Mouse (Mus musculus) inflammation-experienced regulatory T-cells, adult 6 months (primary cell): ENCODE results near the gene Celf2. TPM values are rescaled to one million over a fixed set of nuclear protein-coding genes. Genes with fewer than 3 reads are reported as not detected.

Source experiments
- ATAC-seq: one replicate; pipeline ENCODE4 v1.8.0; 2017
- polyA plus RNA-seq, 3 experiments: library from polyadenylated mRNA; unstranded; fragments of 100-300 nt; shearing (Covaris generic); gene quantifications; one replicate each; pipeline ENCODE4 v1.2.1; 2017

Celf2 gene
- polyA plus RNA-seq, 3 experiments from 2014 or later = 179 to 241 (median 217) TPM

DNA sequence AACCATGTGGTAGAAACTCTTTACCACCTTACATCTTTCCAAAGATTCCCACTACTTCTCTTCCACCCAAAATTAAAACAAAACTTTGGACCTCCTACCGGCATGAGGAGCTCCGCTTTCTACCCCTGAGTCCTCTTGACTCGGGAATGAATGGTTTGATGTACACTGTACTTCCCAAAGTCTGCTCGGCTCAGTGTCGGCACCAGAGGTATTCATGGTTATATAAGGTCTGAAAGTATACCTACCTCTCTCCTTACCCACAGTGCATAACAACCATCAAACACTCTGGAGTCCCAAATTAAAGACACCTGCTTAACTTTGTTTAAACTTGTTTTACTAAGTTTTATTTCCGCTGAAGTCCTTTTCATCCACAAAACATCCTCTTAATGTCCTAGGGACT lies 679.3 kb downstream of the Celf2 start:
- ATAC-seq = no peak

DNA sequence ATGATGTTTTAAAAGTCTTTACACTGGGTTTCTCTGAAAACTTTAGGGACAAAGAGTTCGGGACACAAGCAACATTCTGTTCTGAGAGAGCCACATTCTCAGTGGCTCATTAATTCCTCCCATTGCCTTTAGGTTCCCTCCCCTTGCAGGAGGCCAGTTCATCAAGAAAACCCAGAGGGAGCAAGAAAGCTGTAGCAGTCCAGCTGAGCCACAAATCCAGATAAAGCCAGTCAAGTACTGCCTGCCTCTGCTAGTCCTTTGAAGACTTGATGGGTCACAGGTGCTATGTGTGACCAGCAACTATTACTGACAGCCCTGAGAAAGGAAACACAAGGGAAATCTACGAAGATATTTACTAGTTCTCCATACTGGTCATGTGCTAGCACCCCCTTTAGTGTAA lies 681.8 kb downstream of the Celf2 start:
- ATAC-seq = no peak

DNA sequence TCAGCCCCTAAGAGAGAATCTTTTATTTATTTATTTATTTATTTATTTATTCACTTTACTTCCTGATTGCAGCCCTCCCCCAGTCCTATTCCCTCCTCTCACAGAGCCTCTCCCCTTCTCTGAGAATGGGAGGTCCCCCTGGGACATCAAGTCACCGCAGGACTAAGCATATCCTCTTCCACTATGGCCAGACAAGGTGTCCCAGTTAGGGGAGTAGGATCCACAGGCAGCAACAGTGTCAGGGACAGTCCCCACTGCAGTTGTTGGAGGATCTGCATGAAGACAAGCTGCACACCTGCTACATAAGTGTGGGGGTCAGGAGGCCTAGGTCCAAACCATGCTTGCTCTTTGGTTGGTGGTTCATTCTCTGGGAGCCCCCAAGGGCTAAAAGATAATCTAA lies 686.3 kb downstream of the Celf2 start:
- ATAC-seq = no peak

DNA sequence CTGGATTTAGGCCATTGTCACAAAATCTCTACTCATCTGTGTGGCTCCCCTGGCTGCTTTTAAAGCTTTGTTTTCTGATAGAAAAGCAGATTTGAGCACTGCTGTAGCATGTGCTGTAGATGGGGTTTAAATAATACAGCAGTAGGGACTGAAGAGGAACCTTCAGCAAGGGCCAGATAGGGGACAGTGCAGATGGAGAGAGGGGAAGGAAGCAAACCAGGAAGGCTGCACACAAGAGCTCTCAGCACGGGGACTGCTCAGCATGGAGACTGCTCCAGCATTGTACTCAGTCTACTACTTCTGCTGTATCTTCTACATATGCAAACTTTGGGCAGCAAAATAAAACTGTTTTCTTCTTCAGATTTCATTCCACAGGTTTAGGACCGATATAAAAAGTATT lies 687.8 kb downstream of the Celf2 start:
- no peak for ATAC-seq

DNA sequence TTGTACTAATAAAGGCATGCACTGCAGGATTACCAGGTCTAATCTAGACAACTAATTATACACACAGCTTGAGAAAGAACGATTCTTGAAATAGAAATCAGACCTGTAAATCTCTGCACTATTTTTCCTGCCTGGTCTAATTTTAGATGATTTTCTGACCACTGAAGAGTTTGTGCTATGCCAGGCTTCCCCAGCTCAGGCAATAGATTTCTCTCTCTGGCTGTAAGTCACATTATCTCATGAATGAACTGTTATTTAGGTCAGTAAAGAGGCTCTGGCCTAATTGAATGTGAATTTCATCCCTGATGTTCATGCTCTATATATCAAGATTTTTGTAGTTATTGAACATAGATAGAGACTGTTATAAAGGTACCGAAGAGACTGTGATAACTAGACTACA lies 694.1 kb downstream of the Celf2 start:
- ATAC-seq = no peak

DNA sequence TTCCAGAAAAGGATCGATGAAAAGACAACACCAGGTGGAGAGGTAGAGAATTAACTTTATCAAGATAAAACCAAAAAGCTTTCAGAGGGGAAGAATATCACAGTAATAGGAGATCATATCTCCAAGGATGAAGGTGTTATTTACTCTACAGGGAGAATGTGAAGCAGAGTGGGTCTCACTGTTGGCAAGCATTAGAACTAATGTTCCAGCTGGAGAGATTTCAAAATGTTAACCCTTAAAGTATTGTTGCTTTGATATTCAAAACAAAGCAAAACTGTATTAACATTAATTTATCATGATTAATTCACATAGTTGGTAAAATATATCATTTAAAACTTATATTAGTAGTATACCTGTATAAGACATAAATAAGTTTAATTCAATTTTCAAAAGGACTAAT lies 700.6 kb downstream of the Celf2 start:
- ATAC-seq = no peak

DNA sequence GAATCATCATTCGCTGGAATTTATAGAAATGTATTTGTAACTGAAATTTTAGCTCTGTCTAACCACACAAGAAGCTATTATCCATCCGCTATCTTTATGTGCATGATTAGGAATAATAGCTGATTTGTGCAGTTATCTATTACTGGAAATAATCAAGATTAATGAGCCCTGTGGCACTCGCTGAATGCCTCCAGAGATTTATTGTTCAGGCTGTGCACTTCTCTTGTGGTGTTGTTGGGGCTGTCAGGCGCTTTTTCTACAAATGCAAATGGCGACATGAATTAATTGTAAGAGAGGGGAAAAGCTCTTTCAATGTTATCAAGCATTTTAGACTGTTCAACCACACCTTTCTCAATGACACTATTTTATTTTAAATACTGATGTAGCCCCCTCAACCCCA lies 712.6 kb downstream of the Celf2 start:
- no peak for ATAC-seq

DNA sequence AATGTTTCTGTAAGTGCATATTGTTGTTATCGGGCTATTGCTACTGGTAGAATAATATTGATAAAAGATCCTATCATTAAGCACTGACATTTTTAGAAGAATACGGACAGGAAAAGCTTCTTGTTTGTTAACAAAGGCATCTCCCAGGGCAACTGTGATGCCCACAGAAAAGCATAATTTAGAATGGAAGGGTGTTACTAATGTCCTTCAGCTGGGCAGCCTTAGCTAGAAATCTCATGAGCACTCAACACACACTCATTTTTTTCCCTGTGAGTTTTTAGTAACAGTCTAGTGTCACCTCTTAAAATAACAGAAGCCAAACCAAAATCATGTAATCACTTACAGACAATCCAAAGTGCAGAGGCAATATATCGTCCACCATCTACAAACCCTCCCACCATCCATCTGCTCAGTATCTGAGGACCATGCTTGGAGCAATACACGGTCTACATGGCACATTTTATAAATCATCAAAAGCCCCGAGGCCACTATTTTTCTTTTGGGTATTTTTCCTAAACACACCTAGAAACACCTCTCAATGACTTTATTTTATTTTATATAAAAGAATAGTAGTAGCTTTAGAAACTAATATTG lies 713.3 kb downstream of the Celf2 start:
- ATAC-seq = no peak

DNA sequence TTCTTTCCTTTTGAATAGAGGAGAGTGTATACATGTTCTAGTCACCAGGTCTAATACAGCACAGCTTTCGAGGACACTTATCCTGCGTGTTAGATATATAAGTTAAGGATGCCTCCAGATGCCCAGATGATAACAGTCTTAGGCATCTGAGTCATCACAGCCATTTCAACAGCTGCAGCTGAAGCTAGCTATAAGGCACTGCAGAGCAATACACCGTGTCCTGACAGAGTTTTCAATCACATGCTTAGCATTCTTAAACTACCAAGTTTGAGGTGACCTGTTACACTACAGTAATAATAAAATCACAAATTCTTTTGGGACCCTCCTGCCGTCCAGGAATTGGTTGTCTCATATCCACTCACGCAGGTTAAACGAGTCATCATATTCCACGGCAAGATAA lies 714.5 kb downstream of the Celf2 start:
- no peak for ATAC-seq

DNA sequence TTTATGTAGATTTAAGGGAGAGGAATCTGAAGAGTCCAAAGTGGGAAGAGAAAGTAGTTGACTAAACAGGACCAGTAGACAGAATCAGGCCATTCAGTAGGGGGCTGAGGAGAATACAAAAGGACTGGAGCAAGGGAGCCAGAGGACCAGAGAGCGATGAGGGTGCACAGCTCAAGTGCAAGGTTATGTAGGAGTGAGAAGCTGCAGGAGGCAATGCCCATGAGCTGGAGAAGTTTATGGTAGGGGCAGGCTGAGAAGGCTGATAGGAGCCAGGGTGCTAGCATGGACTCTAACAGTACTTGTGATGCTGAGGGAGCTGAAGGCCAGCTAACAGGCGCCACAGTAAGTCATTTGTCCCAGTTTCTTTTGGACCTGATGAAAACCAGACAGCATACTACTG lies 718.5 kb downstream of the Celf2 start:
- ATAC-seq = no peak

DNA sequence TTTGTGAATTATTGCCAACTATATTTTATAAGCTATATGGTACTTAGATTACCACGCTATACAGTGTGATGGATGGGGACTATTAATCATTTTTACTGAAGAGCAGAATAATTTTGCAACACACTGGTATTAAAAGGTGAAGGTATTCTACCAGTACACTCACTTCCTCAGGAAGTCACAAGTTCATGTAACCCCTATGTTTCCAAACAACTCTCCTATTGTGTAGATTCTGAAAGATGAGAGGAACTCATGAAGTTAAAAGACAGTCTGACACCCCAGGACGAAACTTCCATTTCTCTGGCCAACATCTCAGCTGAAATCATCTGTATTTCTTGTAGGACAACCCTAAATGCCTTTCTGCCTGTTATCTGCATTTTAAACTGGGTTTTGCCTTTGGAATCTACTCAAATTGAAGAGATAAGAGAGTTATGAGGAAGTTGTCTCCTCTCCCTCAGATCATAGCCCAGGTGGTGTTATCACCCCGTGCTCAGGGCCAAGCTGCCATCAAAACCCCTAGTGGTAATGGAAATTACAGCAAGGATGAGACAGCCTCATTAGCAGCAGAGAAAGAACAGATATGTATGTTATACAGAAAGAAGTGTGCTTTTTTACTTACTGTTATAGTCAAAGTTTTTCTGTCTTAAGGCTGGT lies 722.7 kb downstream of the Celf2 start:
- peak; percentile 86 for ATAC-seq

DNA sequence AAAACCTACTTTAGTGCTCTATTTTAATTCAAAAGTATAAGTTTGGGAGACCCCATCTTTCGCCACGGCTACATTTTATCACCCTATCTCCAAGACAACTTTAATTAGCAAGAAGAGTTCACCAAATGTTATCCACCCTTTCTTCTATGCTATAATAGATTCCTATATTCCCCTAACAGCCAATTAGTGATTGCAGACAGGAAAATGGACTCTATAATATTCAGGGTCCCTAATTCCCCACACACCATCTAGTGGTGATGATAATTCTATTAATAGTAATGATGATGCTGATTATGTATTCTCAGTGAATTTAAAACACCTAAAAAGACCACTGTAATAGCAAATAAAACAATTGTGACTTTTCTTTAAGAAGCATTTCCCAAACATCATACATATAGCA lies 739.1 kb downstream of the Celf2 start:
- ATAC-seq = no peak

DNA sequence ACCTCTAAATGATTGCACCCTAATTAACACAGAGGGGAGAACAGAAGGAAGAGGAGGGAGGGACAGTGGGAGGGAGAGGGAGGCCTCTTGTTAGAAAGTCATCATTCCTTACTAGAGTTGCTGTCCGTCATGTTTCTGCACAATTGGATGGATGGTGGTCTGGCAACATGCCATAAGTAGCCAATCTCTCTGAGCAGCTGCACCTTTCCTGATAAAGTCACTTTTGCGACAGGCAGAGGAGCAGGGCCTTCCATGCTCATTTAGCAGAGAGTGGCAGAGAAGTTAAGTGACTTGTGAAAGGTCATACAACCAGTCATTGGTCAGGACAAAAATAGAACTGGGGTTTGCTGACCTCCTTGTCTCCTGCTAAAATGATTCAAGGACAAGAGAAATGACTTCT lies 747.0 kb downstream of the Celf2 start:
- no peak for ATAC-seq

DNA sequence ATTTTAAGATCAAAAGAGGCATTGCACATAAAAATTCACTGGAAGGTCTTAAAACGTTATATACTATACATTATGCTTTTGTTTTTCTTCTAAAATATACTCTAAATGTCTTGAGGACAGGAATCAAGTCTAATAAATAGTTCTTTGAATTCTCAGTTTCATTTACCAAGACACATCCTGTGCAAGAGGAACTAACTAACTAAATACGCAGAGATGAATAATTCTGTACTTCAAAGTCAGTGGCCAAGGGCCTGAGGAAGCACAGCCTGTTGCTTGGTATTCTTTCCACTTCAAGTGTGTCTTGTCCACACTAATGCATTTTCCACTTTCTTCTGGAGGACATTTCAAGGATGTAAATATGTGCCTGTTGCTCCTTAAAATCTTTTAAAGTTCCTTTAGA lies 766.2 kb downstream of the Celf2 start:
- ATAC-seq = peak; percentile 58

DNA sequence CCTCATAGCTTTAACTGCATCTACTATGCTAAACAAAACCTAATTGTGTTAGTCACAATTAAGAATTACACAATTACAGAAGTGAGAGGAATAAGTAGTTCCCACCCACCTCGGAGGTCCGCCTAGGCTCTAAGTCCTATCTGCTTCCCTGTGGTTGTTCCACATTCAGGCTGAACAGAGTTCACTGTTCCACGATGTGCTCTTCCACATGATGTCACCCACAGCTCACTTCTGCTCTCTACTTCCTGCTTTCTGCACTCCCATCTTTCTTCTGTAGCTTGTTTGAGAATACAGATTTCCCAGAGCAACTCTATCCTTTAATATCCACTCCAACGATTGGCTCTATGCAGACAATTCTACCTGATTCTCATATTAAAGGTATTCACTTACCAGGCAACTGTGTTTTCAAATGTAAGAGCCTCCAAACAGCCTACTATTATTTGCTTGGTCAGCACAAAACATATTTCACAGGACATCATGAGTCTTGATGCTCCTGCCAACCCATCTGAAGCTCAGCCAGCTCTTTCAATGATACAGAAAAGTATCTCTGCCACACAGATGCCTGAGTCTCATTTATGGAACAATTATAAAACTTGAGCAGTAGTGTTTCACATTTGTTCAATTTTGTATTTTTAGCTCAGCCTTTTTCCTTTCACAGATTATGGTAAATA lies 769.2 kb downstream of the Celf2 start:
- no peak for ATAC-seq

DNA sequence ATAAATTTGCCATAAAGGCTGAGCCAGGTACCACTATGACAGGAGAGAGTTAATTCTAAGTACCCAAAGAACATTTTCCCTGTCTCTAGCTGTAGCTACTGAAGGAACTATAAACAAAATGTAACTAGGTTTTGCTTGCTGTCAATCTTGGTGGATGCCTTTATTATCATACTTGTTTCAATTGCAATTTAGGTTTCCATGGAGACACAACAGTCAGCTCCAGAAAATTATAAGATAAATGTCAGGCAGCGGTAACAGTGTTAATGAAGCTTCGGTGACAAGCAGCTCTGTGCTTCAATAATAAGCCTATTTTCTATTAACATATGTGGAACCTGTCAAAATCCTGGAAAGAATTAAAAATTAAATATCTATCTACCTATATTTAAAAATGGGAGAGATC lies 777.3 kb downstream of the Celf2 start:
- ATAC-seq = no peak

DNA sequence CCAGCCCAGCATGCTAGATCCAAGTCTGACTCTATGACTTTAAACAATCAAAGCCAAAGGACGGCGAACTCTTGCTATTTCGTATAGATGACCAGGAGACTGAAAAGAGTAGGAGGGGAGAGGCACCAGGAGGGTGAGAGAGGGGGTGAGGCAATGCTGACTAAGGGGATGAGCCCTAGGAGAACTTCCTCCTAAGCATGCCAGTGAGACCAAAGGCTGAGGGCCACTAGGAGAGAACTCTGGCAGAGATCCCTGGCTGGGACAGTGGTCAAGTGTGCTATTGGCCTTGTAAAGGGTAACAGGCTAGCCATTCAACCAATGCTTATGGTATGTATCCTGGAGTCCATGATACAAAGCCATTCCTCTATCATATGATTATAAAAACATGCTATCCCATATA lies 778.5 kb downstream of the Celf2 start:
- ATAC-seq = no peak

DNA sequence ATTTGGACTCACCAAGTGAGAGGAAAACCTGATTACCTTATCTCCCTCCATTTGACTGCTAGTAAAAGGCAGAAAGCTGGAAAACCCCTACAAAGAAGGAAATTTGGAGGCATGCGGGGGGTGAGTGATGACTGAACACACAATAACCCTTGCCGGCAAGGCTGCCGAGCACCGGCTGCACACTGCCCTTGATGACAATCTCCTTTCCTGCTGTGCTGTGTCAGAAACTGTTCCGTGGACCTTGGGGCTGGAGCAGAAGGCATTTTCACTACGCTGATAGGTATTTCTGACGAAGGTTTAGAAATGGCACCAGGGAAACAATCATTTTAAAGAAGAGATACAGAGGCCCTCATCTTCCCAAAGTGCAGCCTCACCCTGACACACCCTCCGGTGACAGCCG lies 779.4 kb downstream of the Celf2 start:
- peak; percentile 39 for ATAC-seq

DNA sequence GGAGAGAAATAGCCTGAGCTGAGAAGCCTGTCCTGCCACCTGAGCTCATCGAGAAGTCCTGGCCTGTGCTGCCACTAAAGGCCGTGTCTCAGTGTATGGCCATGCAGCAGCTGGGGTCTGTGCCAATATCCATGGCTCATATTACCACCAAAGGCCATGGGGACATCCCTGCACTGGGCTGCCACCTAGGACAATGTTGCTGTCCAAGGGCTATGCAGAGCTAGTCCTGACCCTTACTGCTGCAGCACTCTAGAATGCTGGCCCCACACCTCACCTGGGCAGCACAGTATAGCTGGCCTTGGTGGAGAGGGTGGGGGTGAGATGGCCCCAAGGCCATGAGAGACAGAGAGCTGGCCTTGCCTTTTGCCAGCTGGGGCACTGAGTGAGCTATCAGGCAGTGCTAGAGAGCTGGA lies 780.5 kb downstream of the Celf2 start:
- ATAC-seq = no peak

DNA sequence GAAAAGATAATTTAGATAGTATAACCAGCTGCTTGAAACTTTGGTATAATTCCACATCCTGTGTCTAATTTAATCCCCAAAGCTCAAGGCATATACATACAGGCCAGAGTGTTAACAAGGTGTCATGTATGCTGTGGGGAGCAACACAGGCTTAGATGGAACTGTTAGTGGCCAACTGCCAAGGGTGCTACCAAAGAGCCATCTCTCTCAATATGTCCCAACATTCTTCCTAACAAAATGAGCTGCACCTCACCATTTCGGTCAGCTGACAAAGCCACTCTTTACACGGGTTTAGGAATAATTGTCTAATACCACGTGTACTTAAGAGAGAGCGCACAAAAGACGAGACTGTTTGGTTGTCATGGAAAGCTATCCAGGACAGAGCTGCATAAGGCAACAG lies 782.0 kb downstream of the Celf2 start:
- no peak for ATAC-seq

DNA sequence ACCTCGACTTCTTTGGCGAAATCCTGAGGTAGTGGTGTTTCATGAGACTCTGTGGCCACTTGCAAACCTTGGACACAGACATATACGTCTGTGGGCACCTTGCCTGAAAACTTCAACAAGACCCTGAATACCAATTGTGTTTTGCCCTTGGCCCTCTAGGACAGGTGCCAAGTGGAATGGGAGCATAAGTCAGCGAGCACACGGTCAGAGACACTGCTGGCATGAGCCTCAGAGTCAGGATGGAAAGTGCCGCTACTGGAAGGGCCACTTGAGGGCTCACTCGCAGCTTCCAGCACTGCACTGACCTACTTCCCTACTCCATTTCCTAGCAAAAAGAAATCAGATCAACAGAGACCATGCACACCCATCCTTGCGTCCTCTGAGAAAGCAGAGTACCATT lies 783.3 kb downstream of the Celf2 start:
- ATAC-seq = no peak

DNA sequence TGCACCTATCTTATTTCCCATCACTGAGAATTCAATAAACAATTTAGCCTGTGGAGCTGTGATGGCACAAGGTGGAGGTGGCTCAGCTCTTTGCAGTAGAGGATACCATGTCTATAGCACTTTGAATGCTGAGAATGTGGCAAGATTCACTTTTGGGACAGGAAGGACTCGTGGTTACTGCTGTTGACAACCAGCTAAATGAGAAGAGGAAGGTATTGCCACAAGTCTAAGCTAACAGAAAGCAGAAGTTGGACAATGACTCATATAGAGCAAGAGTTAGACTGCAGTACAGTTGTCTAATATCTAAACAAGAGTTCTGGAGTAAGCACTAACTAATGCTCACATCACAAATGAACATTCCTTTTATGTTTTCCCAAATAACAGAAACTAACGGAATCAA lies 785.8 kb downstream of the Celf2 start:
- peak; percentile 73 for ATAC-seq

DNA sequence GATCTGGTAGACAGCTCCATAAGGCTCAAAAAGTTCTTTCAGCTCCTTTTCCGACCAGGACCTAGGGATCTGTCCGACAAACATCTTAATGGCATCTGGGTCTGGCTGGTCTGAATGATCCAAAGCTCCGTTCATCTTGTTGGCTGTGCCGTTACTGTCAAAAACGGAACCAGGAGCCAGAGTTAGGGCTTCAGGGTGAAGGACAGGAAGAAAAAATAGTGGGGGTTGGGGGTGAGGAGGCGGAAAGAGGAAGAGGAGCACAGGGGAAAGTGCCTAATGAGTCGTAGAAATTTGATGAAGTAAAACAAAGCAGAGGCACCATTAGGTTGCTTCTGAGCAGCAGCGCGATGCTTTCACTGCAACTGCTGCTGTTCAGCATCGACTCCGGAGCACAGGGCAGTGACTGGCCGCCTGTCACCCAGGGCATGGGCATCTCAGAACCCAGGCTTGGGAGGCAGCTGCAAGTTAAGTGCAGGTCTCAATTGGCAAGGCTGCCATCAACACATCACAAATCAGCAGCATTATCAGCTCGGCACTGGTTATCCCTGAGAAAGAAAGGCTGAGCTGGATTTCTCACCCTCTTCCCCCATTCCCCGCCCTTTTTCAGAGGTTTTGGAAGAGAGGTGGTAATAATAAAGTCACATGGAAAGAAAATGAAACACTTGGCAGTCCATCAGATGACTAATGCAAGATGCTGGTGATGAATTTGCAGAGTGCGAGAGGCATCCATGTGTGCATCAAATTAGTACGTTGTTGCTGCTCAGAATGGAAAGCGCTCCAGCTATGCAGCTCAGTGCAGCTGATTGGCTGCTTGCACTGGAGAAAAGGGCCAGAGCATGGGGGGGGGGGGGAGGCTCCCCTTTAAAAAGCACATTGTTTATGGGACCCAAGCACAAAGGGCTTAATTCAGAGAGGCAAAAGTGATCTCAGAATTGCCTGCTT lies 787.6 kb downstream of the Celf2 start:
- ATAC-seq = peak; percentile 10
